Mouse (Mus musculus) lung, postnatal 0 days (tissue): ENCODE data around the gene Jmjd7.

Source experiments
- CTCF ChIP-seq: IDR thresholded peaks from 2 replicates; pipeline ENCODE4 v1.5.1; 2016; ENCODE audit warnings: antibody characterized with exemption, mild to moderate bottlenecking
- EP300 ChIP-seq: IDR thresholded peaks from 2 replicates; pipeline ENCODE4 v1.6.1; 2016; ENCODE audit warnings: antibody characterized with exemption, mild to moderate bottlenecking, control low read depth

GRCm38 (mm10) chr2:120065243-120065642, 38.0 kb downstream of the Jmjd7 start:
- TF ChIP-seq CTCF (no peak), EP300 (no peak)
